Mouse (Mus musculus) heart, postnatal 36 days (tissue): ENCODE measurements at regions not wholly inside any gene's neighbourhood (a gene's known extent, or its start where the extent isn't known, plus 50 kb on each side); places are given as distances from the start of the nearest gene placed in this dataset.

ENCODE experiments used
- DNase-seq, 2 experiments: peaks; one replicate each; pipeline ENCODE4 v3.0.0; 2021 to 2022
- intact Hi-C: fragments of 180-260 bp; cut with DNase I; formaldehyde crosslinking; loops from one replicate; pipeline ENCODE4 v1.15.1; 2025

DNA sequence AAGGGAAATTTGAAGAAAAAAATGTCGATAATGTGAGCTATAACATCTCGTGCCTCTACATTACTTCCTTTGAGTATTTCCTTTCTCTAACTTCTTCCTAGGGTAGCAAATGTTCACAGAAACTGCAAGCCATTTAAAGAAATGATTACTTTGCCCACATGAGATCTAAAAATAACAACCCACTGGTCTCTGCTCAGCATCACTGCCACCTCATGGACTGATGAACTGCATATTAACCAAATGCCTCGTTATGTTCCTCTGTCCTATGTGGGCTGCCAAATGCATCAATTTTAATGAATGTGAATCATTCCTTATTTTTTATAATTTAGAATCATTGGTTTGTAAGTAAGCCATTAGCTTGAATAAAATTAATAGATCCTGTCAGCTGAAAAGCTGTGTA is 590.0 kb upstream of the Nr3c2 start:
- intact Hi-C loops, result no loop called here
- DNase-seq, result no peak

GRCm38 (mm10) chr8:76328540-76328939 is 570.7 kb upstream of the Nr3c2 start:
- no peak for DNase-seq
- intact Hi-C loops, result no loop called here

DNA sequence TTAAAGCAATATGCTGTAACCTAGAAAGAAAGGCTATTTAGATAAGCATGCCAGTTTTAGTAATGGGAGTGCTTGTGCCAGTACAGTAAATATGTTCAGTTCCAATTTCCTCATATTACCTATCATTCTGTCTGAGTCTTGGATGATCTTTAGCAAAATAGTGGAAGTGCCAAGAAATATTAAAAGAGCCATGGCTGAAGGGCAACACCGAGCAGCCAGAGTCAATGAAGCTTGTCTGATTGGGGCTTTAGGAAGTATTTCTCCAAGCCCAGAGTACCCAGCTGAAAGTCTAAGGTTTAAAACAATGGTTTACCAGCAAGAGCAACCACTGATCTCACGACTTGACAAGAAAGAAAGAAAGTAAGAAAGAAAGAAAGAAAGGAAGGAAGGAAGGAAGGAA is 556.2 kb upstream of the Nr3c2 start:
- intact Hi-C loops, result no loop called here
- DNase-seq, result no peak

- peak; percentile 1 to 3 for DNase-seq
- intact Hi-C loops, result no loop called here
Observed at GRCm38 (mm10) chr8:76346150-76346549, 553.1 kb upstream of the Nr3c2 start.

GRCm38 (mm10) chr8:76346832-76347231 is 552.4 kb upstream of the Nr3c2 start:
- intact Hi-C loops, result no loop called here
- DNase-seq, result peak; percentile 10 to 21

DNA sequence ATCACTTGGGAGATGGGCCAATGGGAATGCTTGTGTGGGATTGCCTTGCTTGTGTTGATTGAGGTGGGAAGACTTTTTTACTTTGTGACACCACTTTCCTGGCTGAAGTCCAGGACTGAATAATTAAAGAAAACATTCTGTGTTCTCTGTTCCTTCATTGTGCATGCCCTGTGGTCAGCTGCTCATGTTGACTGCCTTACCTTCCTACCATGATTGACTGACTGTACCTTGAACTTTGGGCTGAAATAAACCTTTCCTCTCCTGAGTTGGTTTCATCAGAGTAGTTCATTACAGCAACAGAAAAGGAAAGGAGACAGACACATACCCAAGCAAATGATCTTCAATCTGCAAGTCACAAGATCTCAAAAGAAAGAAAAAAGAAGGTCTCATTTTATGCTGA is 524.9 kb upstream of the Nr3c2 start:
- no peak for DNase-seq
- intact Hi-C loops, result no loop called here

GRCm38 (mm10) chr8:76377711-76378110 is 521.5 kb upstream of the Nr3c2 start:
- intact Hi-C loops, result no loop called here
- no peak for DNase-seq

GRCm38 (mm10) chr8:76381643-76382042 is 517.6 kb upstream of the Nr3c2 start:
- intact Hi-C loops, result no loop called here
- no peak for DNase-seq

DNA sequence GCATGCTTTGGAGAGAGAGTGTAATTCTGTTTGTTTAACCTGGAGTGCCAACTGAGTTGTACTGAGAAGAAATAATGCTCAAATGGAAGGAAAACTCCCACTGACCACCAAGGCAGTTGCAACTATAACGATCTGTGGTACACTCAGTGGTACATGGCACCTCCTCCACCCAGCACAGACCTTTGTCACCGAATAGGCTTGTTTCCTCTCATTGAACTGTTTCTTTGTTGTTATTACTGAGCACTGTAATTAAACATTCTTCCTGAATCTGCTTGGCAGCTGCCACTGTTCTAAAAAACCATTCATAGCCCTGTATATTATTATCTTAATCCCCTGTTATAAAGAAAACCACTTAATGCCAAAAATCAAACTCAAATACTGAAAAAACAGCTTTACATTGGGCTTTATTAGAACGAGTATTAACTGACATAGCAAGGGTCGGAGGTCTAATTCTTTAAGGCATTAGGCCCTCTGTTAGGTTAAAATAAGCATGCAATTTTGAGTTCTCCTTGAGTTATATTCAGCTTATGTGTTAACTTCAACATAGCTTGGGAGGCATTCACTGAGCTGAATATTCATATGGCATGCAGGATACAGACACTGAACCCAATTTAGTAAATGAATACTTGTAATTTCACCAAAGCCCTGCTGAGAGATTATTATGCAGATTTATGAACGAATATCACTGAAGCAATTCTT is 515.5 kb upstream of the Nr3c2 start:
- DNase-seq, result no peak
- intact Hi-C loops, result no loop called here

- intact Hi-C loops, result no loop called here
- no peak for DNase-seq
Observed at GRCm38 (mm10) chr8:76384282-76384637, 515.0 kb upstream of the Nr3c2 start.

DNA sequence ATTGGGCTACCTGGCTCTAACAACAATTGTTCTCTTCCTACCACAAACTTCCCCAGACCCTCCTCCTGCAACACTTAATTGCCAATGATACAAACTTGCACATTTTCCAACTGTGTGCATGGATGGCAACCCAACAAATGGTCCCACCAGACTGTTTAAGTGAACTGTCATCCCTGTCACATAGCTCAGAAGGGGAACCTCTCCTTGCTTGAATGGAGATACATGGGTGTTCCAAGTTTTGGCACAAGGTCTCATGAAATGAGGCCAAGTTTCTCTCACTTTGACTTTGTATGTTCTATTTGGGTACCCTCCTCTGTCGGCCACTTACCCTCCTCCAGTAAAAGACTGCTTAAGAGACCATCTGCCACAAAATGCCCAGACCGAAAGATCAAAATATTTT is 507.2 kb upstream of the Nr3c2 start:
- DNase-seq, result no peak
- intact Hi-C loops, result no loop called here

DNA sequence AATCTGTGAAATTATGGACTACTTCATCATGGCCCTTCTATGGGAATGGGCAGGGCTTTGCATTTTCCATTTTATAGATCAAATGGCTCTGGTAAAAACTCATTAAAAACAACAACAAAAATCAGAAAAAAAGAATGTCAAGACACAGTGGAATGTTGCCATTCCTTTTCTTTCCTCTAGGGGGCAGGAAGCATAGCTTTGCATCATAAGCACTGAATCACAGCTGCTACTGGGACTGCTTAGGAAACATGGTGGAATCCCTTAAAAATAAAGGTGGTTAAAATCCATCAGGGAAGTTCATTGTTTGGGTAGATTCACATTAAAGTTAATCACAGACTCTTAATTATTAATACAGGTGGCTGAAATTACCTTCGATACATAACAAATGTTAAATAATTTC is 476.8 kb upstream of the Nr3c2 start:
- no peak for DNase-seq
- intact Hi-C loops, result no loop called here

DNA sequence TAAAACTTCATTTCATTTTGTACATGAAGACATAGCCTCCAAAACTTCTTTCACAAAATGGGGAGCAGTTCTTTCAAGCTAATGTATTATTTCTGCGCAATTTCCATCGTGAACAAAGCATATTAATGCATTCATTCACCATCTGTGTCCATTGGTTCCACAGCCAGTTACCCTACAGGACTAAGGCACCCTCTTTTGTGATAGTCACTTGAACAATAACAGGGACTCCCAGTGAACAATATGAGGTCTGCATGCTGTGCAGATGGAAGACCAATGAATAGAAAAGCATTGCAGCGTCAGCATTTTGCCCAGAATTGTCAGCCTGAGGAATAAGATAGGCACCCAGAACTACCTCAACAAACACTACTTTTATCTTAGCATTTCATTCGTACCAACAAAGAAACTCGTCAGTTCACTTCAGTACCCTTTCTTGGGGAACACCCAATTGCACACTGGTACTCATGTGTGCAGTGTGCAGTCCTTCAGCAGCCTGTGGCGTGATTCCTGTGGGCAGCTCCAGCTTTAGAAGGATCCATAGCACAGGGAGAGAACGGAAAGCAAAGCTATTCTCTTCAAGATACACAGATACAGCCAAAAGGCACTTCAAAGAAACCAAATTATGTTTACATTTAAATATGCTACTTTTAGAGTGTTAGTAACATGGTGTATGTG is 476.2 kb upstream of the Nr3c2 start:
- no peak for DNase-seq
- intact Hi-C loops, result no loop called here

GRCm38 (mm10) chr8:76429818-76430217 is 469.4 kb upstream of the Nr3c2 start:
- DNase-seq, result no peak
- intact Hi-C loops, result no loop called here

- DNase-seq, result no peak
- intact Hi-C loops, result no loop called here
Observed at GRCm38 (mm10) chr8:76432813-76433212, 466.4 kb upstream of the Nr3c2 start.

- no peak for DNase-seq
- intact Hi-C loops, result no loop called here
Observed at GRCm38 (mm10) chr8:76437951-76438350, 461.3 kb upstream of the Nr3c2 start.

GRCm38 (mm10) chr8:76474464-76475208 is 424.6 kb upstream of the Nr3c2 start:
- DNase-seq, result no peak
- intact Hi-C loops, result no loop called here

GRCm38 (mm10) chr8:76478966-76479365 is 420.3 kb upstream of the Nr3c2 start:
- no peak for DNase-seq
- intact Hi-C loops, result no loop called here

DNA sequence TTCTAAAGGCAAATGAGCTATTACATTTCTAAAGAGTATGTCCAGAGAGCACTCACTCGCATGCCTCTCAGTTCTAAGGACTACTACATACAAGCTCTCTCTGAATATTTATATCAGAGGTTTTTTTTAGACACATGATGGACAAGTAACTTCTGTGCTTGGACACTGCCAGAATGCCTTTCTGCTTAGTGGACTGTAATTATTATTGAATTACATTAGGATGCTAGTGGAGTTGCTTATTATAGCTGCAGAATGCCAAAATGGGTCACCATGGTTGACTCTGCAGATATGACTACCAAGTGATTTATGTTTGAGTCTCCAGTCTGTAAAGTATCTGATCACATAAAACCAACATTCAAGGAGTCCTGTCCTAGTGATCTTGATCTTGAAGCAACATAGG is 395.6 kb upstream of the Nr3c2 start:
- no peak for DNase-seq
- intact Hi-C loops, result no loop called here

GRCm38 (mm10) chr8:76507247-76507646 is 392.0 kb upstream of the Nr3c2 start:
- intact Hi-C loops, result no loop called here

DNA sequence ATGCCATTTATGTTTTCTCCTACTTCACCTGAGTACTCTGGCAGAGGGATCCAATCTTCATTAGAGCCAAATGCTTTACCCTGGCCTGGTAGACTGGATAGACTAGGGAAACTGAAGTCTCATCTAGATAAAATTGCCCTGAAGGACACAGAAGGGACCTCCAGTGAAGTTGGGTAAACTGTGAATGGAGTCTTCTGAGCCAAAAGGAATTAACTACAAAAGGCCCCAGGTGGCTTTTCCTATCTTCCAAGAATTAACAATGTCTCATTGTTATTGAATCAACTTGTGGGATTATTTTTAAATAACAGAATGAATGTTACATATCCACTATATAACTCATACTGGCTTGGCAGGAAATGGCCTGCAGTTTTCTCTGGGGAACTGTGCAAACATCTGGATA is 390.0 kb upstream of the Nr3c2 start:
- intact Hi-C loops, result no loop called here
- DNase-seq, result no peak

More at GRCm38 (mm10) chr8:76507247-76507646, 392.0 kb upstream of the Nr3c2 start:
- no peak for DNase-seq

- no peak for DNase-seq
Observed at GRCm38 (mm10) chr8:76514132-76514531, 385.1 kb upstream of the Nr3c2 start.

More at GRCm38 (mm10) chr8:76514132-76514531, 385.1 kb upstream of the Nr3c2 start:
- intact Hi-C loops, result no loop called here
